Mouse (Mus musculus): ENCODE measurements at regions not wholly inside any gene's neighbourhood (a gene's known extent, or its start where the extent isn't known, plus 50 kb on each side); places are given as distances from the start of the nearest gene placed in this dataset.
A peak's percentile ranks its signal among the peaks of the same experiment; 100 is the strongest.

DNA sequence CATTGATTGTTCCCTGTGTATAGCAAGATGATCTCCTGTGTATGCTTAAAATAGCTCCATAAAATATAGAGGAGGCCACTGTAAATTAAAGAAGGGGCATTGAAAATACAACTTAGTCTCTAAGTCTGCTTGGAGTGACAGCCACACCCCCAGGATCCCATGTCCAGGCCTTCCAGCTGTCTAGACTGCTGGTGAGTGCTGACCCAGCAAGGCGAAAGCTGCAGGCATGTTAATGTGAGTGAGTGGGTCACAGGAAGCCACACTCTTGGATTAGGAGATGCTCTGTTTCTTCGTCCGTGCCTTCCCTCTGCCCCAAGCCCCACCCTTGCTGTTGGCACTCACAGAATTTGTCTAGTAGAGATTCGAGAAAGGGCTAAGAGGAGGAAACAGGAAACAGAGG is 453.7 kb downstream of the Ccdc171 start:
- no peak for ATAC-seq (replicated peaks in 1 of 2; ENCODE audit: insufficient read depth in 1 of 2, low FRiP score in 2 of 2, low TSS enrichment in 1 of 2, low read depth in 1 of 2, poor library complexity in 2 of 2, severe bottlenecking in 2 of 2)

DNA sequence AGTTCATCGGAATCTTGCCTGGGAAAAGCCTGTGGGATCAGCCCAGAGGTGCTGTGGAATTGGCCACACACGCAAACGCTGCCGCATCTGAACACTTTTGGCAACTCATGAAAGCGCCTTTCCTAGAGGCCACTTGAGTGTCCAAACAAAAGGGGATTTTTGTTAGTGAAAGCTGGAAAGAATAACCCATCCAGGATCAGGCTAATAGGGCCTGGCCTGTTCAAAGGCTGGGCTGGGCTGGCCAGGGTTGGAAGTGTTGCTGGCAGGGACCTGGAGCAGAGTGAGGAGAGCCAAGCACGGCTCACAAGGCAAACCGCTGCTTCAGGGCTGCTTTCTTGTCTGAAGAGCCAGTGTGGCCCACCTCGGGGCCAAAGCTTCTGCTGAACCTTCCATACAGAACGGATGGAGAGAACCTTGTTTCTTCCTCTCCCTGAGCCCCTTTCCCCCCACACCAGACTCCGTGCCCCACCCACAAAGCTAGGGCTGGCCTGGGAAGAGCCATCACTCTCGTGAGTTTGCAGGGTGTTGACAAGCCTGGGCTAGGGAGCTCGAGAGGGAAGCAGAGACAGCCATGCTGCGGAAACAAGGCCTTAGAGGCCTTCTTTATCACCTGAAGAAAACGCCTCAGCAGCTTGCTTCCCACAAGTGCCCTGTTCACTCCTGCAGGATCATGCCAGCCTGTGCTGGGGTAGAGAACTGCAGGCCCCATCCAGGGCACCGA is 459.5 kb downstream of the Ccdc171 start:
- no peak for ATAC-seq (replicated peaks in 1 of 2; ENCODE audit: insufficient read depth in 1 of 2, low FRiP score in 2 of 2, low TSS enrichment in 1 of 2, low read depth in 1 of 2, poor library complexity in 2 of 2, severe bottlenecking in 2 of 2)

DNA sequence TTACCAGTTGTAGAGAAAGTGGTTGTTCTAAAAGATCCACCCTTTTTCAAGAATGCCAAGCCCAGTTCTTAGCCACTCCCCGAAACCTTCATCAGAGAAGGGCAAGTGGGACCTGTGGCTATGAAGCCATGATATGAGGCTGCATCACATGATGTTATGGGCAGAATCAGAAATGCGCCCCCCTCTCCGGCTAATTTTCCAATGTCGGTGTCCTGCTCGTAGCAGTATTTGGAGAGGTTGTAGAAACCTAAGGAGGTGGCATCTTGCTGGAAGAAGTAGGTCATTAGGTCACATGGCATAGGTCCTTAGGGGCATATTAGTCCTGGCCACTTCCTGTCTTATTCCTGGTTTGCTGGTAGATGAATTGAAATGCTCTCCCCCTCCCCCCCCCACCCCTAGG is 460.1 kb downstream of the Ccdc171 start:
- ATAC-seq (replicated peaks in 1 of 2; ENCODE audit: insufficient read depth in 1 of 2, low FRiP score in 2 of 2, low TSS enrichment in 1 of 2, low read depth in 1 of 2, poor library complexity in 2 of 2, severe bottlenecking in 2 of 2) = no peak

DNA sequence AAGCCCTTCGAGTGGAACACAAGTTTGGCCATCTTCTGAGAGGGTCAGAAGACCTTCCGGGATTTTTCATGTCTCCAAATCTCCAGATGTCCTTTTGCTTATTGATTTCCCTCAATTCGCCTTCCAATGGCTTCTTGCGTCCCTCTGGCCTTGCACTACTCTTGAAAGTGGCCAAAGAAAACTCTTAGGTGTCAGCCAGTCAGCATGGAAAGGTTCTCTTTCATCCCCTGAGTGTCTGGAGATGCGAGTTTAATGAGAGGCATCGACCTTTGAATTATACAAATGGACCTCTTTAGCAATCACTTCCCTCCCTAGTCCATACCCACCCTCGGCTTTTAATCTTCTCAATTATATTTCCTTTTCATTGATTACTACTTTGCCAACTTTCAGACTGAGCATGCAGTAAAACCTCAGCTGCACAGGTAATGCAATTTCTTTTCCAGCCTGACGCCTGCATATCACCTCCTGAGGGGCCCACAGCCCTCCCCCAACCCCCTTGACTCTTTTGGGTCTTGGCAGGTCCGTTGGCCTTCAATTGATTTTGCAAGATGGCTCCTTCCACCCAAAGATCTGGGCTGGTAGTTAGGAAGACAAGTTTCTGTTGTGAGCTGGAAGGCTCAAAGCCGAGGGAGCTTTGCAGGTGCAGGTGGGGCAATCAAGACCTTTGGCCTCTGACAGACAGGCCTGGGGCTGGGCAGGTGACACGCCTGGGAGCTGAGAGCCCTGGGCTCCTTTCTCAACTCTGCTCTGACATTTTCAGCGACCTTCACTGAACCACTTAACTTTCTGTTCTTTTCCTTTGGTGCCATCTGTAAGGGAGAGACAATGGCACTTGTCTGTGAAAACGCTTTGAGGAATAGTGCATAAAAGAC is 461.8 kb downstream of the Ccdc171 start:
- no peak for ATAC-seq (replicated peaks in 1 of 2; ENCODE audit: insufficient read depth in 1 of 2, low FRiP score in 2 of 2, low TSS enrichment in 1 of 2, low read depth in 1 of 2, poor library complexity in 2 of 2, severe bottlenecking in 2 of 2)

DNA sequence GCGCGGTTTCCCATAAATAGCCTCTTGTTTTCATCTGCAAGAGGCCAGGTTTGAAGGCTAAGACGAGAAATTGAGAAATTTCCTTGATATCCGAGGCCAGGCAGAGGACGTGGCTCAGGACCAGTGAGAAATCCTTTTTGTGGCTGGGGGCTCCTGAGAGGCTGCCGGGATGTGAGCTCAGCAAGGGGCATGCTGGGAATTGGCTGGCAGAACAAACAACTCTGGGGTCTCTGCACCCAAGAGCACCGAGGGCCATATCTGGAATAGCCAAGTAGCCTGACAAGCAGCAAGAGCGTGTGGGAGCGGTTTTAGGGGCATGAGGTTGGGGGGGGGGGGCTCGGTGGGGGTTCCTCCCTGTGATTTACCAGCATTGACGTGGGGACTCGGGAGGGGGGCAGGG is 462.5 kb downstream of the Ccdc171 start:
- no peak for ATAC-seq (replicated peaks in 1 of 2; ENCODE audit: insufficient read depth in 1 of 2, low FRiP score in 2 of 2, low TSS enrichment in 1 of 2, low read depth in 1 of 2, poor library complexity in 2 of 2, severe bottlenecking in 2 of 2)

DNA sequence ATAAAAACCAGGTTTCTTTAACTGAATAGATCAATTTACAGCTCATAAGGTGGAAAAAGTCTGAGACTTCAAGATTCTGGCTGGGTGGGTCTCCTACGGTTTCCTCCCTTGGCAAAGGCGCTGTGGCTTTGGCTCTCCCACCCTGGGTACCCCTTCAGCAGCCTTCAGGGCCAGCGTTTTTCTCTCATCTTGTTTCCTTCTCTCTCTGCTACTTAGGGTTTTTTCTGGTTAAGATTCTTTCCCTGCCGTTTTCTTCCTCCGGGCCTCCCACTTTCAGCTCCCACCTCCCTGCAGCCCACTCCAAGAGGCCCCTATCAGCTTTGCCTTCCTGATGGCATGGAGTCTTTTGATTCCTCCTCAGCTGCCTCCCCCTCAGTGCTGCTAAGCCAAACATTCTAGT is 463.0 kb downstream of the Ccdc171 start:
- ATAC-seq (replicated peaks in 1 of 2; ENCODE audit: insufficient read depth in 1 of 2, low FRiP score in 2 of 2, low TSS enrichment in 1 of 2, low read depth in 1 of 2, poor library complexity in 2 of 2, severe bottlenecking in 2 of 2) = no peak

DNA sequence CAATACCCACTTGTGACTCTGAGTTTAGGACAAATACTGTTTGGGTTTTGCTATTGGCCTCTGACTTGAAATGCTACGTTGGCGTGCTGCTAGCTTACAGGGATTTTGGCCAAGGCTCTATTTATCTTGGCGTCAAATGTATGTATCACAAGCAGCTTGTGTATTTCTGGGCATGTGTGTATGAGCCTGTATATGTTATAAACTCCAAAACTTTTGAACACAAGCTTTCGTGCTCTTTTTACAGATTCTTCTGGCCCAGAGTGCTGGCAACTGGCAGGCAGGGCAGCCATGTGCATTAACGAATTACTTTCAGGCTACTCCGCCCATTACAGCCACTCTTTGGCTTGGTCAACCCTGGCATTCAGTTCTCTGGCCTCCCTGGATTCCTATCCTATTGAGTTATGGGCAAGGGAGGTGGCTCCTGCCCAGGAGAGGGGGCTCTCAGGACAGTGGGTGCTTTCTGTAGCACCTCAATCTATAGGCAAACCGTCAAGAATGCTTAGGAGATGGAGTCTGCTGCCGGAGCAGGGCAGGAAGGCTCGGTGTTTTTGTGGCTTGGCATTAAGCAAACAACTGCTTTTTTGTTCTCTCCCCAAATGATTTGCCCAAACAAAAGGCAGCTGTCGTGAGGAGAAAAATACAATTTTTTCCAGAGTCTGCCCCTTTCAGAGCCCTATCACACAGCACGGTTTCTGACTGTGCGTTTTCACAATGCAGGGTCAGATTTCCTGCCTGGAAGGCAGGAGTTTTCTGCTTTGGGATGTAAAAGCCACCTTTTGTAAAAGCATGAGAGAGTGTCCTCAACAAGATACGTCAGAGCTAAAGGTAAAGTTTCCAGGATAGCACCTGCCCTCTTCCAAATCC is 465.0 kb downstream of the Ccdc171 start:
- ATAC-seq (replicated peaks in 1 of 2; ENCODE audit: insufficient read depth in 1 of 2, low FRiP score in 2 of 2, low TSS enrichment in 1 of 2, low read depth in 1 of 2, poor library complexity in 2 of 2, severe bottlenecking in 2 of 2) = no peak

DNA sequence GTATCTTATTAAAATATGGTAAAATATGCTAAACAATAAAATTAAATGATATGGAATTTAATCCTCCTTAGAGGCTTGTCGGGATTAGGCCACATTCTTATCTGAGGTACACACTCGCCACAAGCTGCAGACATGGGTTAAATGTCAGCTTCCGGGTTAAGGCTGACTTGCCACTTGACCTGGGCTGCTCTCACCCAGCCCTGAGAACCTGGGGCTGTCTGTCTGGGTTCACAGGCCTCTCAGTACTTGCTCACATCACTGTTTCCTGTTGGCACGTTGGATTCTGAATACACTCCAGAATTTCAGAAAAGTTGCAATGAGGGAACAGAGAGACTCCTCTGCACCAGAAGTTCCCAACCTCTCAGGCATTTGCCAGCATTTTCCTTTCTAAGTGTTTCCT is 465.9 kb downstream of the Ccdc171 start:
- ATAC-seq (replicated peaks in 1 of 2; ENCODE audit: insufficient read depth in 1 of 2, low FRiP score in 2 of 2, low TSS enrichment in 1 of 2, low read depth in 1 of 2, poor library complexity in 2 of 2, severe bottlenecking in 2 of 2) = peak; percentile 80 to 84

DNA sequence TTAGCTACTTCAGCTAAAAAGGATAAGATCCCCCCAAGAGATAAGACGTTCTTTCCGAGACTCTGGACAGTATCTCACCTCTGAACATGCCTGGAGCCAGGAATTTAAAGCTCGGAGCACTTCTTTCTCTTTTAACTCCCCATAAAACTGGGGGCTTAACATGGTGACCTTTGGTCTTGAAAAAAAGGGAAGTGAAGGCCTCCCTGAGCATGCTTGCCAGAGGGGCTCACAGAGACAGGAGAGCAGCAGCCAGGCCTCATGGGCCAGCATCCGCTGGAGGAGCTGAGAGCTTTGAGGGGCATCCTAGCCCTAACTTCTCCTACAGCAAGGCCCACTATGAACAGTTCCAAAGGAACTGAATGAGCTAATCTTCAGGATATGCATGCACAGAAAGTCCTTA is 471.7 kb downstream of the Ccdc171 start:
- peak in 1 of 2 experiments; percentile 37; a peak in 1 of 4 replicates for ATAC-seq (replicated peaks in 1 of 2; ENCODE audit: insufficient read depth in 1 of 2, low FRiP score in 2 of 2, low TSS enrichment in 1 of 2, low read depth in 1 of 2, poor library complexity in 2 of 2, severe bottlenecking in 2 of 2)

DNA sequence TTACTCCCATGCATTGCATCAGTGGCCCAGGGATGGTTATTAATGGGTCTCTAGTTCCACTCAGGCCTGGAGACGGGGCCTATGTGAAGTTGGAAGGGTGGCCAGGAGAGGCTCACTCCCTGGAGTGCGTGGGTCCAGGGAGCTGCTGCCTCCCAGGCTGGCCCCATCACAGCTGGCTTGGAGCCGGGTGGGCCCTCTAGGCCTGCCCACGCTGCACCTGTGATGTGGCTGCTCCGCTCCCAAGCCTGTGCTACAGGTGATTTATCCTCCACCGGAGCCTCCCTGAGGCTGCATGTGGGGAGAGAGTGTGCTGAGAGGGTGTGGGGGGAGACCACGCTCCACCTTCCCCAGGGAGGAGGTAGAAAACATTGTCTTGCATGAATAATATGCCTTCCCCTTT is 476.3 kb downstream of the Ccdc171 start:
- ATAC-seq (replicated peaks in 1 of 2; ENCODE audit: insufficient read depth in 1 of 2, low FRiP score in 2 of 2, low TSS enrichment in 1 of 2, low read depth in 1 of 2, poor library complexity in 2 of 2, severe bottlenecking in 2 of 2) = no peak

DNA sequence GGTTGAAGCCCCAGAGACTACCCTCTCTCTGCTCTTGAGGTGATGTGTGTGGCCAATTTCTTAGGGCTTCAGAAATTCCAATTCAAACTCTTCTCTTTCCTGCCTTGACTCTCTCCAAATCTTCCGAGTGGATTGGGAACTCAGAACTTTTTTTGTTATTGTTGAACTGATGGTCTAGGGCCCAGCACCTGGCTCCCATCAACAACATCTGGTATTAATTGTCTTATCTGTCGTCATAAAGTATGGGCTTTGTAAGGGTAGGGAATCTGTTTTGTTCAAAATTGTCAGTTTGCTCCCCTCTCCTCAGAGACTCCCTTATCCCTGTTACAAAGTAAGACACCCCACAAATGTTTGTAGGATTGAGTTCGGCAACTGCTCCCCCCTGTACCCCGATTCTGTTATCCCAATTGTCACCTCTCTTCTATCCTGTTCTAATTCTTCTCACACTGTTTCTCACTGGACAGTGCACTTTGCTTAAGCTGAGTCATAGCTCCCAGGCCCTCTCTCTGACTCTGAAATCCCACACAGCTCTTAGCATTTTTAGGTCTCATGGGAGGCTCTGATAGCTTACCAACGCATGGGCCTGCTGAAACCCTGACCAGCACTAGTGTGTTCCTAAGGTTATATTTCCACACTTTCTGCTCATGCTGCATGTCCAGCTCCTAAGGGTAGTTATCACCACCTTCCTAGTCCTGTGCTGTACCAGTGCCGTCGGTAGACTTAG is 478.9 kb downstream of the Ccdc171 start:
- ATAC-seq (replicated peaks in 1 of 2; ENCODE audit: insufficient read depth in 1 of 2, low FRiP score in 2 of 2, low TSS enrichment in 1 of 2, low read depth in 1 of 2, poor library complexity in 2 of 2, severe bottlenecking in 2 of 2) = no peak

DNA sequence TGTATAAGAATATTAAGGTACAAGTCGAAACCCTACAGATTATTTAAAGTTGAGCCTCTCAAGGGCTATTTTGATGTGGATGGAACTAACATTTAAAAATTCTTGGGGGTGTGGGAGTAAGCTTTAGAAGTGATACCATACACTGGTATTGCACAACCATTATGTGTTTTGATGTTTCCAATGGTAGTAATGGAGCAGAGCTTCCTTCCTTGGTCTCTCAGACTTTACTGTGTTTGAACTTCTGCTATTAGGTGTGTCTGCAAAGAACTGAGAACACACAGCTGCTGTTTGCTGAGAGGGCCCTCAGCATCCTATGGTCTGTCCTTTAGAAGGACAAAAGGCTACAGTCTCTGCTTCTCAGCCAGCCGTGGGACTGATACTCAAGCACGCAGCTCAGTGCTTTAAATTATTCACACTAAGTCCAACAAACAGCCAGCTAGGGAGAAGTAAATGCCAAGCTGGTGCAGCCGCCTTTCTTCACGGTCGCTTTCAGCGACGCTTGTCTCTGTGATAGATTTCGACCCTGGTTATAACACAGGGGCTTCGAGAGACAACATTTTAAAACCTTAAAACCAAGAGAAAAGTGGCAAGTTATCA is 479.5 kb downstream of the Ccdc171 start:
- no peak for ATAC-seq (replicated peaks in 1 of 2; ENCODE audit: insufficient read depth in 1 of 2, low FRiP score in 2 of 2, low TSS enrichment in 1 of 2, low read depth in 1 of 2, poor library complexity in 2 of 2, severe bottlenecking in 2 of 2)

DNA sequence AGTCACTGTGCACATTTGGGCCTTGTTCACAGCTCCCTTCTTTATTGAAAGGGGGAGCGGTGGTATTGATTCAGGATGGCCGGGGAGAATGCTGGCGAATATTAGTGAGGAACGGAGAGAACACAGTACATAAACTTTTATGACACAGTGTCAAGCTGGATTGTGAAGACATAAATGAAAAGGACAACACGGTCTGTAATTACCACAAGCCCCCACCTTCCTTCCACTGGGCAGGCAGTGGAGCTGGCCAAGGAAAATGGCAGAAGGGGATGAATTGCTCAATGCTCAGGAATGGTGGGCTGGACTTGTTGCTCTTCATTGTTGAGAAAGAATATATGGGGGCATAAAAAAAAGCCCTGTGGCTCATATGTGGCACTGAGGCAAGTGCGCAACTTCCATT is 486.6 kb downstream of the Ccdc171 start:
- no peak for ATAC-seq (replicated peaks in 1 of 2; ENCODE audit: insufficient read depth in 1 of 2, low FRiP score in 2 of 2, low TSS enrichment in 1 of 2, low read depth in 1 of 2, poor library complexity in 2 of 2, severe bottlenecking in 2 of 2)

DNA sequence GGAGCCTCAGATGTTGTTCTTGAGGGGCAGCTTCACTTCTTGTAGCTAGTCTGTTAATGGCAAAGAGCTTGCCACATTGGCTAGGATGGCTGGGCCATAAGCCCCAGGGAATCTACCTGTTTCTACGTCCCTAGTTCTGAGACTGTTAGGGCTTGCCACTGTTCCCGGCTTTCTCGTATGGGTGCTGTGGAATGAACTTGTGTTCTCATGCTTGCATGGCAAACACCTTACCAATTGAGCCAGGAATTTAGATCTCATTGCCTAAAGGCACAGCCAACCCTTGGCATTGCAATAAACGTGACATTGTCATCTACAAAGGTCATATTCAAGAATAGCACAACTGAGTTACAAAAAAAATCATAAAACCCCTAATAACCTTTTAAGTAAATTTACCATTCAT is 489.8 kb downstream of the Ccdc171 start:
- no peak for ATAC-seq (replicated peaks in 1 of 2; ENCODE audit: insufficient read depth in 1 of 2, low FRiP score in 2 of 2, low TSS enrichment in 1 of 2, low read depth in 1 of 2, poor library complexity in 2 of 2, severe bottlenecking in 2 of 2)

DNA sequence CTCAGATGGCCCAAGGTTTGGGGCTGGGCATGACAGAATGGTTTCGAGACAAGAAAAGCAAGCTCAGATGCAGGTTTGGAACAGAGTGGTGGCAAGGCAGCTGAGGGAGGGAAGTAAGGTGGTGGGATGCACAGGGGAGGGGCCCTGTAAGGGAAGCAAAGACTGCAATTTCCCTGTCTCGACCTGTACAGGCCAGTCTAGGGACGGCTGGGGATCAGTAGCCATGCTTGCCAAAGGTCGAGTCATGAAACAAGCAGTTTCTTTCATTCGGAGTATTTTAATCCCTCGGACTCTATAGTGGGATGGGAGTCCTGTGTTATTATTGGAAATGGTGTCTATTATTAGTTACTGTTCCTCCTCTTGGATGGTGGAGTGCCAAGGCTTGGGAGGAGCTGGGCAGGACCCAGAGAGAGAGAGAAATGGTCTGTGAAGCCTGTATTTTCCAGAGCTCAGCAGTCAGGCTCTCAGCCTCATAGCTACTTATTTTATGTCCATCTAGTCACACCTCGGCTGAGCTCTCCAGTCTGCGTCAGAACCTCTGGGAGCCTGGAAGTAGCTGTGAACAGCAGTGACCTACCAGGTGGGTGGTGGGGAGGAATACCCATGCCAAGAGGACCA is 490.3 kb downstream of the Ccdc171 start:
- ATAC-seq (replicated peaks in 1 of 2; ENCODE audit: insufficient read depth in 1 of 2, low FRiP score in 2 of 2, low TSS enrichment in 1 of 2, low read depth in 1 of 2, poor library complexity in 2 of 2, severe bottlenecking in 2 of 2) = no peak

DNA sequence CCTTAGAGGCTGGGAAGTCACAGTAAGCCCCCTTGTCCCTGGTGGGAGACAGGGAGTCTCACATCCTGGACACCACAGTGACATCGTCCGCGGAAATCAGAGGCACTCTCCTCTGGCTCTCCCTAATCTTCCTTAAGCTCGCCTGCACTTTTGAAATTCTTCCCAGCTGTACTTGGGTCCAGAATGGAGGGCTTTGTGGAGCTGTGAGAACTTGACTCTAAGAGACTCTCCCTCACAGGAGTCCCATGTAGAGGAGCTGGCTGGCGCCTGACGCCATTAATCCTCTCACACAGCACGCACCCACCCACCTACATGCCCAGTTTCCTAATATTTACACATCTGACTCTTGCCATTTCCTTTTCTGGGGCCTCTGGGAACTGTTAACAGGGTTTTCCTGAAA is 492.8 kb downstream of the Ccdc171 start:
- ATAC-seq (replicated peaks in 1 of 2; ENCODE audit: insufficient read depth in 1 of 2, low FRiP score in 2 of 2, low TSS enrichment in 1 of 2, low read depth in 1 of 2, poor library complexity in 2 of 2, severe bottlenecking in 2 of 2) = no peak

DNA sequence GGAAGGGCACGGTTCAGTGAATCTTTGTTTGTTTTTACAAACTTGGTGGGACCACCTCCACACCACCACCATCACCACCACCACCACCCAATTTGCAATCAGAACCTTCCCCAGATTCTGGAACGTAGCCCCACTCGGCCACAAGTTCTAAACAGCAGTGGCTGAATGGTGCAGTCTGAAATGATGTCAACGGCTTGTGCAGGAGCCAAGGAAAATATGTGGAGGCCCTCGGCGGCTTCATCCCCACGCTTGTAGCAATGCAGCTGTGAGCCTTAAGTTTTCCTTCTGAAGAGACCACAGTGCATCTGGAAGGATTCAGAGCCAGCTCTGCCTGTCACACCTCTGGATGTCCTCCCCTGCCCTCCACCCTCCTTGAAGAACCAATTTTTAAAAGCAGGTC is 493.4 kb downstream of the Ccdc171 start:
- ATAC-seq (replicated peaks in 1 of 2; ENCODE audit: insufficient read depth in 1 of 2, low FRiP score in 2 of 2, low TSS enrichment in 1 of 2, low read depth in 1 of 2, poor library complexity in 2 of 2, severe bottlenecking in 2 of 2) = no peak

All from hematopoietic stem cell, adult 5-6 weeks (primary cell).